In the genomic region with DNA sequence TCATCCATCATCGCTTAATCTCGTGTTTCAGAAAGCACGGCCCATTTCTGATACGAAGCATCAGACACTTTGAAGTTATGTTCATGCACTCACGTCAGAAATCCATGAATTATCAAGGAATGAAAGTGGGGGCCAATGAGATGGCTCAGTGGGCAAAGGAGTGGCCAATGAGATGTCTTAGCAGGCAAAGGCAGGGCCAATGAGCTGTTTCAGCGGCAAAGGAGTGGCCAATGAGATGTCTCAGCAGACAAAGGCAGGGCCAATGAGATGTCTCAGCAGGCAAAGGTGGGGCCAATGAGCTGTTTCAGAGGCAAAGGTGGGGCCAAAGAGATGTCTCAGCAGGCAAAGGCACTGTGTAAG, we compare ENCODE assay signal across 11 mouse cellular contexts.
DNase-seq lines count a peak whose midpoint lies in the region; ATAC-seq and TF ChIP-seq lines count a peak whose summit lies in the region.
"Had no signal": no experiment of that assay in that cellular context is flagged by ENCODE, and none has a peak within 500 bp of the region (broad histone marks: within the 10 kb centered on the region; RNA-seq: fewer than 3 reads in every experiment).

No protein-coding gene starts in this region.

- no peak for TF ChIP-seq CTCF in lung, embryonic 14.5 days (IDR thresholded peaks at IDR 0.05; ENCODE audit: low read depth)

- no peaks in the 10 kb centered on the region for H3K27me3 ChIP-seq in heart, embryonic 10.5 days (ENCODE audit: insufficient read depth, poor library complexity, severe bottlenecking)
- H3K27me3 ChIP-seq in lung, embryonic 14.5 days (ENCODE audit: insufficient read depth, low read length), result no peaks in the 10 kb centered on the region
- no peaks in the 10 kb centered on the region for H3K27me3 ChIP-seq in heart, embryonic 12.5 days (replicated peaks)
- H3K27me3 ChIP-seq in stomach, embryonic 14.5 days (ENCODE audit: control insufficient read depth, insufficient read depth, low read length), result no peaks in the 10 kb centered on the region

- ATAC-seq in lung, embryonic 14.5 days (ENCODE audit: insufficient read depth), result peak; percentile 78
- ATAC-seq in heart, embryonic 12.5 days (ENCODE audit: insufficient number of reproducible peaks, low FRiP score), result peak; percentile 45; the same call in 1 of the 2 replicates
- no peak for ATAC-seq in stomach, embryonic 14.5 days (ENCODE audit: insufficient number of reproducible peaks, insufficient read depth, low FRiP score, low read depth)

- 75% methylated on average over 6 of the region's 6 CpGs for WGBS in heart, embryonic 10.5 days
- WGBS in lung, embryonic 14.5 days, result 45% methylated on average over 6 of the region's 6 CpGs
- 60% methylated on average over 6 of the region's 6 CpGs for WGBS in heart, embryonic 12.5 days
- WGBS in stomach, embryonic 14.5 days, result 51% methylated on average over 6 of the region's 6 CpGs

- peak overlapping the region; percentile 31 for H3K4me2 ChIP-seq in lung, embryonic 14.5 days
- peak overlapping the region; percentile 25; the same call in 1 of the 2 replicates for H3K4me2 ChIP-seq in heart, embryonic 12.5 days
- no peak overlapping the region for H3K4me2 ChIP-seq in stomach, embryonic 14.5 days (replicated peaks; ENCODE audit: low read depth, low read length)

- H3K4me1 ChIP-seq in heart, embryonic 10.5 days, result peaks cover 3% of the 10 kb centered on the region; the same call in 1 of the 2 replicates
- no peaks in the 10 kb centered on the region for H3K4me1 ChIP-seq in lung, embryonic 14.5 days (ENCODE audit: insufficient read depth)
- peaks cover 8% of the 10 kb centered on the region; the same call in 1 of the 2 replicates for H3K4me1 ChIP-seq in heart, embryonic 12.5 days (replicated peaks)
- H3K4me1 ChIP-seq in stomach, embryonic 14.5 days (ENCODE audit: control insufficient read depth, insufficient read depth, low read length), result peaks cover 17% of the 10 kb centered on the region
- H3K4me1 ChIP-seq: limb, embryonic 10.5 days had no signal

- no peaks in the 10 kb centered on the region for H3K9me3 ChIP-seq in heart, embryonic 10.5 days
- no peaks in the 10 kb centered on the region for H3K9me3 ChIP-seq in lung, embryonic 14.5 days (ENCODE audit: low read depth, low read length)
- no peaks in the 10 kb centered on the region for H3K9me3 ChIP-seq in heart, embryonic 12.5 days (replicated peaks)
- H3K9me3 ChIP-seq in stomach, embryonic 14.5 days (ENCODE audit: control insufficient read depth, low read depth, low read length), result no peaks in the 10 kb centered on the region
- H3K9me3 ChIP-seq: limb, embryonic 10.5 days had no signal

- no peaks in the 10 kb centered on the region for H3K36me3 ChIP-seq in heart, embryonic 10.5 days
- H3K36me3 ChIP-seq in lung, embryonic 14.5 days (ENCODE audit: insufficient read depth), result no peaks in the 10 kb centered on the region
- no peaks in the 10 kb centered on the region for H3K36me3 ChIP-seq in heart, embryonic 12.5 days
- H3K36me3 ChIP-seq in stomach, embryonic 14.5 days (ENCODE audit: control insufficient read depth, insufficient read depth, low read length), result no peaks in the 10 kb centered on the region
- H3K36me3 ChIP-seq: limb, embryonic 10.5 days had no signal

- no peak overlapping the region for H3K9ac ChIP-seq in lung, embryonic 14.5 days
- H3K9ac ChIP-seq in heart, embryonic 12.5 days, result no peak overlapping the region
- no peak overlapping the region for H3K9ac ChIP-seq in stomach, embryonic 14.5 days (replicated peaks; ENCODE audit: low read depth, low read length)

- H3K4me3 ChIP-seq in heart, embryonic 10.5 days, result no peak overlapping the region
- no peak overlapping the region for H3K4me3 ChIP-seq in lung, embryonic 14.5 days (ENCODE audit: low read depth, low read length)
- H3K4me3 ChIP-seq in heart, embryonic 12.5 days, result no peak overlapping the region
- H3K4me3 ChIP-seq in stomach, embryonic 14.5 days (ENCODE audit: low read depth, low read length), result no peak overlapping the region
- H3K4me3 ChIP-seq: limb, embryonic 10.5 days had no signal

- DNase-seq in heart, adult 11 months, result peak; percentile 95
- DNase-seq in heart, embryonic 10.5 days (ENCODE audit: low spot score), result no peak
- DNase-seq in lung, embryonic 14.5 days, result no peak
- no peak for DNase-seq in lung, postnatal 10 days
- no peak for DNase-seq in layer of hippocampus, adult 11-12 months (ENCODE audit: low spot score)
- DNase-seq: adrenal gland, adult 2 months; right cerebral cortex, postnatal 4 days; thymus, adult 2 months had no signal

- H3K27ac ChIP-seq in heart, embryonic 10.5 days, result no peak overlapping the region
- peak overlapping the region; percentile 58; the same call in 1 of the 2 replicates for H3K27ac ChIP-seq in lung, embryonic 14.5 days (ENCODE audit: low read depth)
- H3K27ac ChIP-seq in heart, embryonic 12.5 days (ENCODE audit: poor library complexity, severe bottlenecking), result peak overlapping the region; percentile 16; the same call in 1 of the 2 replicates
- H3K27ac ChIP-seq in stomach, embryonic 14.5 days (ENCODE audit: low read length), result peak overlapping the region; percentile 66; the same call in 1 of the 2 replicates
- H3K27ac ChIP-seq: limb, embryonic 10.5 days had no signal
